Mouse (Mus musculus): ENCODE measurements around the gene Ankrd10. TPM values are rescaled to one million over a fixed set of nuclear protein-coding genes. Genes with fewer than 3 reads are reported as not detected.
"Not testable (repeated sequence)": the region's sequence is repeated elsewhere in the genome, so short reads cannot be mapped to it uniquely, and the experiment has no call there.

Gene Ankrd10
- total and polyA plus RNA-seq, 2 experiments from 2014 or later = 66.2 to 127 TPM

GRCm38 (mm10) chr8:11572428-11572827, 63.1 kb downstream of the Ankrd10 start:
- H3K9ac ChIP-seq (replicated peaks; ENCODE audit: low read length) = no peak overlapping the region
- no peak for DNase-seq (ENCODE audit: low spot score)
- H3K4me2 ChIP-seq (ENCODE audit: low read depth, low read length) = no peak overlapping the region
- no peak overlapping the region for H3K27ac ChIP-seq
- H3K9me3 ChIP-seq (ENCODE audit: low read length) = no peaks in the 10 kb centered on the region
- TF ChIP-seq CTCF (IDR thresholded peaks at IDR 0.05; ENCODE audit: low read depth) = no peak
- no peaks in the 10 kb centered on the region for H3K36me3 ChIP-seq (ENCODE audit: insufficient read depth, low read length)
- no peaks in the 10 kb centered on the region for H3K27me3 ChIP-seq (ENCODE audit: insufficient read depth, low read length)
- 76% methylated on average over 6 of the region's 6 CpGs for WGBS
- no peaks in the 10 kb centered on the region for H3K4me1 ChIP-seq (ENCODE audit: insufficient read depth, low read length)
- H3K4me3 ChIP-seq (ENCODE audit: low read length) = no peak overlapping the region
- no peak for ATAC-seq

- Histone ChIP-seq H3K4me2 (ENCODE audit: low read depth, low read length) (no peak overlapping the region), H3K36me3 (ENCODE audit: insufficient read depth, low read length) (no peaks in the 10 kb centered on the region), H3K9ac (replicated peaks; ENCODE audit: low read length) (no peak overlapping the region), H3K4me3 (ENCODE audit: low read length) (no peak overlapping the region), H3K4me1 (ENCODE audit: insufficient read depth, low read length) (no peaks in the 10 kb centered on the region), H3K27ac (no peak overlapping the region), H3K27me3 (ENCODE audit: insufficient read depth, low read length) (no peaks in the 10 kb centered on the region), H3K9me3 (ENCODE audit: low read length) (no peaks in the 10 kb centered on the region)
- 87% methylated on average over 10 of the region's 10 CpGs for WGBS
- TF ChIP-seq CTCF (IDR thresholded peaks at IDR 0.05; ENCODE audit: low read depth) = no peak
- ATAC-seq (no peak), DNase-seq (ENCODE audit: low spot score) (no peak)
Observed at GRCm38 (mm10) chr8:11571950-11572349, 63.6 kb downstream of the Ankrd10 start.

GRCm38 (mm10) chr8:11570742-11571141, 64.8 kb downstream of the Ankrd10 start:
- no peaks in the 10 kb centered on the region for H3K9me3 ChIP-seq (ENCODE audit: low read length)
- ATAC-seq = no peak
- no peak overlapping the region for H3K4me3 ChIP-seq (ENCODE audit: low read length)
- H3K9ac ChIP-seq (replicated peaks; ENCODE audit: low read length) = no peak overlapping the region
- no peak overlapping the region for H3K4me2 ChIP-seq (ENCODE audit: low read depth, low read length)
- TF ChIP-seq CTCF (IDR thresholded peaks at IDR 0.05; ENCODE audit: low read depth) = no peak
- no peaks in the 10 kb centered on the region for H3K4me1 ChIP-seq (ENCODE audit: insufficient read depth, low read length)
- H3K36me3 ChIP-seq (ENCODE audit: insufficient read depth, low read length) = no peaks in the 10 kb centered on the region
- H3K27me3 ChIP-seq (ENCODE audit: insufficient read depth, low read length) = no peaks in the 10 kb centered on the region
- no peak overlapping the region for H3K27ac ChIP-seq
- WGBS = 89% methylated on average over 4 of the region's 4 CpGs
- DNase-seq (ENCODE audit: low spot score) = no peak

GRCm38 (mm10) chr8:11569260-11570097, 66.1 kb downstream of the Ankrd10 start:
- DNase-seq (ENCODE audit: low spot score) (no peak), ATAC-seq (no peak)
- H3K9ac ChIP-seq (replicated peaks; ENCODE audit: low read length) = no peak overlapping the region
- TF ChIP-seq CTCF (IDR thresholded peaks at IDR 0.05; ENCODE audit: low read depth) = no peak
- no peaks in the 10 kb centered on the region for H3K36me3 ChIP-seq (ENCODE audit: insufficient read depth, low read length)
- H3K27me3 ChIP-seq (ENCODE audit: insufficient read depth, low read length) = no peaks in the 10 kb centered on the region
- no peak overlapping the region for H3K27ac ChIP-seq
- 88% methylated on average over 22 of the region's 22 CpGs for WGBS
- no peak overlapping the region for H3K4me3 ChIP-seq (ENCODE audit: low read length)
- H3K4me1 ChIP-seq (ENCODE audit: insufficient read depth, low read length) = no peaks in the 10 kb centered on the region
- no peaks in the 10 kb centered on the region for H3K9me3 ChIP-seq (ENCODE audit: low read length)
- H3K4me2 ChIP-seq (ENCODE audit: low read depth, low read length) = no peak overlapping the region

GRCm38 (mm10) chr8:11568193-11568592, 67.4 kb downstream of the Ankrd10 start:
- 98% methylated on average over 2 of the region's 2 CpGs for WGBS
- H3K4me3 ChIP-seq (ENCODE audit: low read length); DNase-seq (ENCODE audit: low spot score); H3K27me3 ChIP-seq (ENCODE audit: insufficient read depth, low read length); H3K4me2 ChIP-seq (ENCODE audit: low read depth, low read length); ATAC-seq; H3K4me1 ChIP-seq (ENCODE audit: insufficient read depth, low read length); H3K27ac ChIP-seq; H3K9me3 ChIP-seq (ENCODE audit: low read length); H3K9ac ChIP-seq (replicated peaks; ENCODE audit: low read length); H3K36me3 ChIP-seq (ENCODE audit: insufficient read depth, low read length): not testable (repeated sequence)

- ATAC-seq (no peak), DNase-seq (ENCODE audit: low spot score) (no peak)
- Histone ChIP-seq H3K4me3 (ENCODE audit: low read length) (no peak overlapping the region), H3K4me1 (ENCODE audit: insufficient read depth, low read length) (no peaks in the 10 kb centered on the region), H3K27me3 (ENCODE audit: insufficient read depth, low read length) (no peaks in the 10 kb centered on the region), H3K27ac (no peak overlapping the region), H3K9me3 (ENCODE audit: low read length) (no peaks in the 10 kb centered on the region), H3K4me2 (ENCODE audit: low read depth, low read length) (no peak overlapping the region), H3K36me3 (ENCODE audit: insufficient read depth, low read length) (peaks cover 9% of the 10 kb centered on the region), H3K9ac (replicated peaks; ENCODE audit: low read length) (no peak overlapping the region)
- WGBS = 84% methylated on average over 7 of the region's 7 CpGs
- TF ChIP-seq CTCF (IDR thresholded peaks at IDR 0.05; ENCODE audit: low read depth) = no peak
Observed at GRCm38 (mm10) chr8:11564721-11565120, 70.8 kb downstream of the Ankrd10 start.

- no peak for TF ChIP-seq CTCF (IDR thresholded peaks at IDR 0.05; ENCODE audit: low read depth)
- DNase-seq (ENCODE audit: low spot score) (no peak), ATAC-seq (no peak)
- WGBS = 70% methylated on average over 5 of the region's 5 CpGs
- H3K4me2 ChIP-seq (ENCODE audit: low read depth, low read length) = no peak overlapping the region
- peaks cover 9% of the 10 kb centered on the region for H3K36me3 ChIP-seq (ENCODE audit: insufficient read depth, low read length)
- no peak overlapping the region for H3K9ac ChIP-seq (replicated peaks; ENCODE audit: low read length)
- H3K4me1 ChIP-seq (ENCODE audit: insufficient read depth, low read length) = peaks cover under 1% of the 10 kb centered on the region; the same call in 1 of the 2 replicates
- no peaks in the 10 kb centered on the region for H3K27me3 ChIP-seq (ENCODE audit: insufficient read depth, low read length)
- H3K4me3 ChIP-seq (ENCODE audit: low read length) = no peak overlapping the region
- no peak overlapping the region for H3K27ac ChIP-seq
- no peaks in the 10 kb centered on the region for H3K9me3 ChIP-seq (ENCODE audit: low read length)
Observed at GRCm38 (mm10) chr8:11564236-11564635, 71.3 kb downstream of the Ankrd10 start.

Small RNAs within 50 kb of the gene (microRNA-seq; reads per million reads assigned to microRNA genes)
- 0.18 to 0.36 reads per million in 2 experiments for gene Mir7238

Other genes with a start within 250 kb of the Ankrd10 start
- 0.58 and 4.7 TPM in 2 replicates for gene Rab20, start 157.0 kb downstream of the Ankrd10 start, total RNA-seq (2014; rRNA removed)
- gene Rab20, start 157.0 kb downstream of the Ankrd10 start, polyA plus RNA-seq (2015; fragmentation: Nextera tagmentation; extraction: Ambion mirVana) = 2.2 and 3.1 TPM in 2 replicates
- 86.9 and 115 TPM in 2 replicates for gene Naxd, start 138.3 kb downstream of the Ankrd10 start, total RNA-seq (2014; rRNA removed)
- gene Naxd, start 138.3 kb downstream of the Ankrd10 start, polyA plus RNA-seq (2015; fragmentation: Nextera tagmentation; extraction: Ambion mirVana) = 125 and 129 TPM in 2 replicates
- gene Cars2, start 85.0 kb downstream of the Ankrd10 start, total RNA-seq (2014; rRNA removed) = 42.6 and 58.0 TPM in 2 replicates
- gene Cars2, start 85.0 kb downstream of the Ankrd10 start, polyA plus RNA-seq (2015; fragmentation: Nextera tagmentation; extraction: Ambion mirVana) = 19.3 and 20.7 TPM in 2 replicates
- 12.5 and 19.0 TPM in 2 replicates for gene Ing1, start 80.2 kb downstream of the Ankrd10 start, total RNA-seq (2014; rRNA removed)
- 36.7 and 38.3 TPM in 2 replicates for gene Ing1, start 80.2 kb downstream of the Ankrd10 start, polyA plus RNA-seq (2015; fragmentation: Nextera tagmentation; extraction: Ambion mirVana)
- gene 1700016D06Rik, start 65.3 kb upstream of the Ankrd10 start, total RNA-seq (2014; rRNA removed) = not detected in 2 replicates
- 0.82 TPM in 1 of 2 replicates, not detected in the other for gene 1700016D06Rik, start 65.3 kb upstream of the Ankrd10 start, polyA plus RNA-seq (2015; fragmentation: Nextera tagmentation; extraction: Ambion mirVana)
- gene Arhgef7, start 92.0 kb upstream of the Ankrd10 start, total RNA-seq (2014; rRNA removed) = 101 and 105 TPM in 2 replicates
- 49.7 and 53.9 TPM in 2 replicates for gene Arhgef7, start 92.0 kb upstream of the Ankrd10 start, polyA plus RNA-seq (2015; fragmentation: Nextera tagmentation; extraction: Ambion mirVana)
- not detected in 2 replicates for gene Tex29, start 204.7 kb upstream of the Ankrd10 start, total RNA-seq (2014; rRNA removed)
- 0.58 and 1.3 TPM in 2 replicates for gene Tex29, start 204.7 kb upstream of the Ankrd10 start, polyA plus RNA-seq (2015; fragmentation: Nextera tagmentation; extraction: Ambion mirVana)